Mouse (Mus musculus): ENCODE measurements around the gene Cys1. TPM values are rescaled to one million over a fixed set of nuclear protein-coding genes. Genes with fewer than 3 reads are reported as not detected.

Gene Cys1
- polyA plus RNA-seq, 1 experiment, result 1.6 TPM

DNA sequence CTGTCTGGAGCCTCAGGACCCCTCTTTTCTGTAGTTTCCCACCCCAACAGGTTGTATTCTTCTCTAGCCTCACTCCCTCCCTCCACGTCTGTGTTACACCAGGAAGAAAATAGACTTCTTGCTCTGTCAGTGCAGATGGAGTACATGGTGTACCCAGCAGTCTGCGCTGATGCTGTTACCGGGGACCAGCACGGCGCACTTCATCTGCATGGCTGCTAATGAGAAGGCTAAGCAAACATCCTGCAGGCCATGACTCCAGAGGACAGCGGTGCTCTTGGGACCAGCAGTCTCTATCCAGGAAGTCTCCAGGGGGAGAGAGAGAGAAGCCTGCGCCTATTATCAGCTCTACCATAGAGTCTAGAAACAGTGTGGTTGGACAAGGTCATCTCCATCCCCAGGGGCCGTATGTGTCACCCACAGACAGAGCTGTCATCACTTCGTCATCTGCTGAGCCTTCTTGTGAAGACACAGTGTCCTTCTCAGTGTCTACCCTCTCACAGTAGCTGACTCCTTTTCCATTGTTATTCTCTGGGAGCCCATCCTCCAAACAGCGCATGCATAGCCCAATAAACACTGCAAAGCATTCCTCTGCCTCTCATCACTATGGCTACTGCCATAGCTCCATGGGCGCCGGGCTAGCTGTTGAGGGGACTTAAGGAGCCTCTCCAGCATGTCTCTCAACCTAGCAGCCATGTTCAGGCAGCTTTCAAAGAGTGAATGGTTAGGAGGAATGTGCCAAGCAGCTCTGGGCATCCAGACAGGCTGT is 57.9 kb downstream of the Cys1 start:
- no peaks in the 10 kb centered on the region for H3K4me1 ChIP-seq (replicated peaks; ENCODE audit: control insufficient read depth, insufficient read depth, low read length)
- 92% methylated on average over 12 of the region's 12 CpGs for WGBS
- H3K27ac ChIP-seq (ENCODE audit: control insufficient read depth, insufficient read depth, low read length), result no peak overlapping the region
- no peak overlapping the region for H3K4me3 ChIP-seq (ENCODE audit: control insufficient read depth, insufficient read depth, low read length)
- DNase-seq, result no peak
- H3K36me3 ChIP-seq (ENCODE audit: control insufficient read depth, insufficient read depth, low read length), result no peaks in the 10 kb centered on the region
- no peaks in the 10 kb centered on the region for H3K27me3 ChIP-seq (ENCODE audit: control insufficient read depth, insufficient read depth, low read length)
- no peak for TF ChIP-seq POLR2A (IDR thresholded peaks at IDR 0.05; ENCODE audit: control insufficient read depth, extremely low read depth, insufficient read depth, low read length, poor library complexity)
- no peak for TF ChIP-seq CTCF (IDR thresholded peaks at IDR 0.05; ENCODE audit: borderline replicate concordance, control insufficient read depth, extremely low read depth, insufficient read depth, low read length, poor library complexity)

GRCm38 (mm10) chr12:24619436-24619835 is 62.2 kb downstream of the Cys1 start:
- H3K36me3 ChIP-seq (ENCODE audit: control insufficient read depth, insufficient read depth, low read length), result no peaks in the 10 kb centered on the region
- no peak overlapping the region for H3K4me3 ChIP-seq (ENCODE audit: control insufficient read depth, insufficient read depth, low read length)
- 88% methylated on average over 4 of the region's 4 CpGs for WGBS
- no peak for DNase-seq
- H3K27me3 ChIP-seq (ENCODE audit: control insufficient read depth, insufficient read depth, low read length), result no peaks in the 10 kb centered on the region
- no peaks in the 10 kb centered on the region for H3K4me1 ChIP-seq (replicated peaks; ENCODE audit: control insufficient read depth, insufficient read depth, low read length)
- no peak for TF ChIP-seq CTCF (IDR thresholded peaks at IDR 0.05; ENCODE audit: borderline replicate concordance, control insufficient read depth, extremely low read depth, insufficient read depth, low read length, poor library complexity)
- H3K27ac ChIP-seq (ENCODE audit: control insufficient read depth, insufficient read depth, low read length), result no peak overlapping the region

Other genes starting within 250 kb of the Cys1 start
- gene Taf1b, start 183.5 kb downstream of the Cys1 start, polyA plus RNA-seq (2012; rRNA removed), result 13.2 and 14.7 TPM in 2 replicates
- gene Grhl1, start 109.5 kb downstream of the Cys1 start, polyA plus RNA-seq (2012; rRNA removed), result 1.6 TPM in 2 replicates
- 4.9 and 6.5 TPM in 2 replicates for gene Klf11, start 30.5 kb downstream of the Cys1 start, polyA plus RNA-seq (2012; rRNA removed)
- 77.4 and 166 TPM in 2 replicates for gene Rrm2, start 26.4 kb upstream of the Cys1 start, polyA plus RNA-seq (2012; rRNA removed)
- gene Mboat2, start 149.1 kb upstream of the Cys1 start, polyA plus RNA-seq (2012; rRNA removed), result 0.85 and 1.3 TPM in 2 replicates

Data from thymus, adult 2 months (tissue).